Mouse (Mus musculus) liver, postnatal 0 days (tissue): Measurements from ENCODE around the gene Dcun1d4.

Experiments used
- CTCF ChIP-seq: sonication (generic); IDR thresholded peaks from 2 replicates; pipeline ENCODE4 v1.5.1; 2016; ENCODE audit warnings: antibody characterized with exemption, low read depth
- EP300 ChIP-seq: IDR thresholded peaks from 2 replicates; pipeline ENCODE4 v1.6.1; 2016; ENCODE audit warnings: antibody characterized with exemption, low read depth, mild to moderate bottlenecking

- TF ChIP-seq CTCF: no peak
- no peak for TF ChIP-seq EP300
Measured at GRCm38 (mm10) chr5:73432805-73433204, 48.0 kb upstream of the Dcun1d4 start.
